Mouse (Mus musculus) C2C12 (cell line): Measurements from ENCODE around the gene Gpc6.

Experiments used
- CTCF ChIP-seq: IDR thresholded peaks from one replicate; pipeline ENCODE4 v1.5.1; 2011; ENCODE audit not compliant: control insufficient read depth, insufficient read depth, insufficient read length
- MAX ChIP-seq: IDR thresholded peaks from one replicate; pipeline ENCODE4 v1.6.1; 2011; ENCODE audit warnings: mild to moderate bottlenecking, control low read depth

DNA sequence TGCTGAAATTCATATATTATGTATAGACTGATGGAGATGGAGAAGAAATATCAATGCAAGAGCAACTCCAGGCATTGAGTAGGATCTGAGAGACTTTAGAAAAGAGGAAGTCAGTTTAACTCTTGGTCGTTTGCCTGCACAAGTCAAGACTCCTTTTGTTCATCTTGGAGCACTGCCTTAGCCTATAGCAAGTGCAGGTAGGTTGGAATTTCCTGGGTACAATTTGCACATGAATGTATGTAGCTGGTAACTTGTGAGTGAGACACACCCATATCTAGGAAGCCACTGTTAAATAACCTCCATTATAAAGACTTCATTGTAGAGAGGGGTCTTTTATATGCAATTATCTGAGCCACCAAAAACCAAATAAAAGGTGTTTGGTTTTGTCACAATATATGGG, 27.1 kb upstream of the Gpc6 start:
- TF ChIP-seq MAX (no peak), CTCF (no peak)
